Mouse (Mus musculus) gastrocnemius, postnatal 25 days (tissue): ENCODE measurements around the gene Robo1. TPM values are rescaled to one million over a fixed set of nuclear protein-coding genes. Genes with fewer than 3 reads are reported as not detected.
"Not testable (repeated sequence)": the region's sequence is repeated elsewhere in the genome, so short reads cannot be mapped to it uniquely, and the experiment has no call there.

Source experiments
- DNase-seq: peaks from one replicate; pipeline ENCODE4 v3.0.0; 2022
- total RNA-seq, 2 experiments: library from RNA; stranded (reverse); gene quantifications; 1 replicate in 1 of 2; 2 replicates in 1 of 2; pipeline ENCODE4 v1.2.3; 2021

Gene Robo1
- total RNA-seq, 2 experiments from 2014 or later: 1.7 to 1.8 TPM

DNA sequence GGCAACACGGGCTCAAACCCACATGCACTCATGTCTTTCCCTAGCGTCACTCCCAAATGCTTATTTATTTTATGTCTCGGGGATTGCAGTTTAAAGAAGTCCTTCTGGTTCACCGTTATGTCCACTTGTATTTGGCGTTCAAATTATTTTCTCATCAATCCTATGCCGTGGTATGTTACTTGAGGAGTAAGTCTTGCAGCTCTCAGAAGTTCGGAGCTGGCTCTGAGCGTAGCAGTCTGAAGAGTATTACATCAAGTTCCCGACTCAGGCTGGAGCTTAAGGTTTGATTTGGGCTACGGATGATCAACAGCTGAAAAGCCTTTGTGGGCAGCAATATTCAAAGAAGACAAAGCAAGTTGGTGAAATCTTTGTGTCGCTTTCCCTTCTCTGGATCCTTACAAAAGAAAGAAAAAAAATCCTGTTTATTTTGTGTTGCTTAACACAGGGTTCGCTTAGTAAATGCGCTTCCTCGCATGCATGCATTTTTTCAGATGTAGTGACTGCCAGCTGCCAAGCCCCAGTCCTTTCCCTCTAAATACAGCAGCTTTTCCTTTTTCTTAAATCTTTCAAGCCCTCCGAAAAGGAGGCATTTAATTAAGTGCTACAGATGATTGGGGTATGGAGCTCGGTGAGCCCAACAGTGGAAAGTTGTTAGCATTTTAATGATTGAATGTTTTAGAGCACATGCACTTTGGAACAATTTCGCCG, 136.5 kb downstream of the Robo1 start:
- DNase-seq: no peak

- no peak for DNase-seq
These were observed 150.0 kb downstream of the Robo1 start for GRCm38 (mm10) chr16:72458155-72458554.

DNA sequence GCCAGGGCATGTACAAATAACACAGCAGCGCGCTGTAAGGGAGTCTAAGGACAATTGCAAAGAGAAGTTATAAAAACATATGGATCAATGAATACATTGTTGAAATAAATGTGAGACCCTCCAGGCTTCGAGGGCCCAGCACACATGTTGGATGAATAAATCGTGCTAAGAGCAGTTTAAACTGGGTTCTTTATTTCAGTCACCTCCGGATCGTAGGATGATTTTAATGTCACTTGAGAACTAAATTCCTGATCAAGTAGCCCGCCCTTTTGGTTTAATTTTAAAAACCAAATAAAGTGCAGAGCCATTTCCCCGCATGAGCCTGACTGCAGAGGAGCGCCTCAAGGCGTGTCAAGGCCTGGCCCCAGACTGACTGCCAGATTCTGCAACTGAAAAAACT, 150.5 kb downstream of the Robo1 start:
- no peak for DNase-seq

GRCm38 (mm10) chr16:72465696-72466095, 157.6 kb downstream of the Robo1 start:
- DNase-seq: no peak

GRCm38 (mm10) chr16:72470037-72470673, 162.0 kb downstream of the Robo1 start:
- DNase-seq: no peak

- DNase-seq: no peak
These were observed 202.7 kb downstream of the Robo1 start for GRCm38 (mm10) chr16:72510716-72511199.

- DNase-seq: no peak
These were observed 223.2 kb downstream of the Robo1 start for GRCm38 (mm10) chr16:72531337-72531736.

DNA sequence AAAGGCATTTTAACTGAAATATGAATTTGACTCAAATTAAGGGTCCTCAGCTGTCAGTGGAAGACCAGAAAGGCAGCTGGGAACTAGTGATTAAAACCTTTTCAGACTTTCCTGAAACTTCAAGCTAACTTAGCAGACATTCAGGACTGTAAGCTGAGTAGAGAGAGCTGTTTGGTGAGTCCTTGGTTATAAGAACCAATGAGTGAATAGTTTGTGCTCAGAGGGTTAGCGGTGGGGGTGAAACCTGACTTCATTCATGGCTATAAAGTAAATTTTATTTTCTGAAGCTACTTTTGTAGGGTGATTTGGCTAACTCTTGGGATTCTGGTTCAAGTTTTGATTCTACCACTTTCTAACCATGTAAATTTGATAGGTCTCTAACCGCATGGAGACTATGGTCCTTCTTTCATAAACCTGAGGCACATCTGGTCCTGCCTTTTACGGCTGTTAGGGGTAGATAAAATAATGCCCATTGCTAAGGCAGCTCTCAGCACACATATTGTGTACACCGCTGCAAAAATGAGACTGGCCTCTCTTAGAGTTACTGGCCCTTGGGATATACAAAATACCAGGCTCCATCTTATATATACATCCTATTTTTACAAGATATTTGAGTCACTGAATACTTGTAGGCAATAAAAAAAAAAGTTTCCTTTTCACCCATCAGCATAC, 225.9 kb downstream of the Robo1 start:
- no peak for DNase-seq

DNA sequence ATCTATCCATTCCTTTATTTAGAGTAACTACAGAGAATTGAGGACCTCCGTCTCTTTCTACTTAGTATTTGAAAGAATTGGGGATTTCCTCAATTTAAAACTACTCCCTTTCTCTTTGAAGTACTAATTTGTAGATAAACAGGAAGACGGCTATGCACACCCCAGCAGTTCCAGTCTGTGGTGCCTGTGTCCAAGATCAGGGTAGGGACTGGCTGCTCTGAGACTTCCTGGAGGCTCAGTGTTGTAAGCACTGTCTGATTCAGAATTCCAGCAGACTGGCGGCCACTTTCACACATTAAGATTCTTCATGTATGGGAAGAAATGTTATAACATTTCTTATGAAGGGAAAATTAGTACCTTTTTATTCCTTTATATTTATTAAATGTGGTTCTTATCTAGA, 230.1 kb downstream of the Robo1 start:
- DNase-seq: no peak

DNA sequence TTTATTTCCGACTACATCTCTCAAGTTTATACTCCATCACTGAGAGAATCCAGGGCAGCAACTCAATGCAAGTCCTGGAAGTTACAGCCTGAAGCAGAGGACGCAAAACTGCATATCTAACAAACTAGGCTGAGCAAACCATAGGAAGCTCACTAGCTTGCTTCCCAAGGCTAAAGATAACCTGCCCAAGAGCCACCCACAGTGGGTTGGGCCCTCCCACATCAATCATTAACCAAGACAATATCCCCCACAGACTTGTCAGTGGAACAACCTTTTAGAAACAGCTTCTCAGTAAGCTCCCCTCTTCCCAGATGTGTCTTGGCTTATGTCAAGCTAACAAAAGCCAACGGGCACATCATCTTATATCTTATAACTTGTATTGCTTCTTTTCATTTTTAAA, 235.8 kb downstream of the Robo1 start:
- DNase-seq: no peak

DNA sequence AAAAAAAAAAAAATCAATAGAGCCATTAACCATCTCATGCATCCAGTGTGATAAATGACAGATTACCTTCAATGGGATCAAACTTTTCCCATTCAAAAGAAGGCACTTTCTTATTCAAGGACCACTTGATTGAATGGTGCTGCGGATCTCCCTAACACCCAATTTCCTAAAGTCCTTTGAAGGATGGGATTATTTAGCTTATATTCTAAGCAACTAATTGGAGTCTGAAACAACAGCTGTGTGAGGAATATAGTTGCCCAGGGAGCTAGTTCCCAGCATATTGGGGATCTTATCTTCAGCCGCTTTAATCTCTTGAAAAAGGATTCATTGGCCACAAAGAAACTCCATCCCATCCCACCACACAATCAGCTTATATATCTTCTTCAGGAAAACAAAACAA, 236.8 kb downstream of the Robo1 start:
- DNase-seq: no peak

- no peak for DNase-seq
These were observed 243.7 kb downstream of the Robo1 start for GRCm38 (mm10) chr16:72551672-72552243.

DNA sequence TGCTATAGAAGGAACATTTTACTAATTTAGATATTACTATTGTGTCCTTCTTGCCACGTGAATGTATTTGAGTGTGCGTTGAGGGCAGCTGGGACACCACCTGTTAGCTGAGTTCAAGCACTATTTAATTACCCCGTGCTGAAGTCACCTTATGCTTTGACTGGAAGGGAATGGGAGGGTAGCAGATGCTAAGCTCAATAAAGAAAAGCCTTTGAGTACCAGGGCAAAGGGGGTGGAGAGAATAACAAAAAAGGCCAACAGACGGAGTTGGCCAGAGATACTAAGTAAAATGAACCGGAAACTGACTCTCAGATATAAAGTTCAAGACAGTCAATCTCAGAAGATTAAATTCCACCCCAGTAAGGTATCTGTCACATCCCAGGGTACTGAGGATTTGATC, 245.6 kb downstream of the Robo1 start:
- no peak for DNase-seq

DNA sequence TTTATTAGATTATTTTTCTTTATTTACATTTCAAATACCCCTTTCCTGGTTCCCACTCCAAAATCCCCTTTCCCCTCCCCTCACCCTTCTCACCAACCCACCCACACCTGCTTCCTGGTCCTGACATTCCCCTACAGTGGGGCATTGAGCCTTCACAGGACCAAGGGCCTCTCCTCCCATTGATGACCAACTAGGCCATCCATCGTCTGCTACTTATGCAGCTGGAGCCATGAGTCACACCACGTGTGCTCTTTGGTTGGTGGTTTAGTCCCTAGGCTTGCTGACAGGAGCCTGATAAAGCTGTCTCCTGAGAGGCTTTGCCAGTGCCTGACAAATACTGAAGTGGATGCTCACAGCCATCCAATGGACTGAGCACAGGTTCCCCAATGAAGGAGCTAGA, 254.0 kb downstream of the Robo1 start:
- DNase-seq: not testable (repeated sequence)

- no peak for DNase-seq
These were observed 255.3 kb downstream of the Robo1 start for GRCm38 (mm10) chr16:72563196-72563963.

GRCm38 (mm10) chr16:72575171-72575570, 267.1 kb downstream of the Robo1 start:
- DNase-seq: no peak

DNA sequence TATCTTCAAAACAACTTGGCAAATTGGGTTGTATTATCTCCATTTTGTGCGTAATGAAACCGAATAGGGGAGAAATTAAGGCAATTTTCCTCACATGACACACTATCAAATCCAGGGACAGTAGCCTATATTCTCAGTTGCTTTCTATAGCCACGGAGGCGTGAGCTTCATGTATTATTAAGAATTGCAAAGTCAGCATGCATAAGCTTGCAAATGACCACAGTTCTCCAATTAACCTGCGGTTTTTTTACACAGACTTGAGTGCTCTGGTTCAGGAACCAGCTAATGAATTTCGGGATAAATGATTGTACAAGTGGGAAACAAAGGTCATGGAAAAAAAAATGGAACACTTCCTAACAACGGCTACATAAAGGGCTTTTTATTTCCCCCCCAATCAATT, 268.9 kb downstream of the Robo1 start:
- no peak for DNase-seq

GRCm38 (mm10) chr16:72584454-72585159, 276.5 kb downstream of the Robo1 start:
- no peak for DNase-seq

GRCm38 (mm10) chr16:72585160-72585813, 277.2 kb downstream of the Robo1 start:
- DNase-seq: no peak

GRCm38 (mm10) chr16:72587376-72588072, 279.4 kb downstream of the Robo1 start:
- DNase-seq: no peak
